Mouse (Mus musculus) limb, embryonic 15.5 days (tissue): Measurements from ENCODE around the gene Homer2. TPM values are rescaled to one million over a fixed set of nuclear protein-coding genes. Genes with fewer than 3 reads are reported as not detected.

Experiments
- ATAC-seq: fragments of 200-750 bp; cut with Nextera tagmentation; 2 replicates; pipeline ENCODE4 v1.8.0; 2017; ENCODE audit warnings: low read depth, moderate TSS enrichment; ENCODE audit not compliant: insufficient number of reproducible peaks, low FRiP score, low TSS enrichment
- H3K27ac ChIP-seq: fragments of 300-500 bp; sonication (generic); 2 replicates; pipeline ENCODE4 v1.5.1; 2015; ENCODE audit warnings: moderate library complexity, mild to moderate bottlenecking, inconsistent platforms
- H3K27me3 ChIP-seq: fragments of 300-500 bp; sonication (generic); 2 replicates; pipeline ENCODE4 v1.6.1; 2015; ENCODE audit warnings: inconsistent platforms
- H3K36me3 ChIP-seq: fragments of 300-500 bp; sonication (generic); 2 replicates; pipeline ENCODE4 v1.6.1; 2015; ENCODE audit warnings: inconsistent platforms
- H3K4me1 ChIP-seq: fragments of 300-500 bp; sonication (generic); 2 replicates; pipeline ENCODE4 v1.6.1; 2015; ENCODE audit warnings: inconsistent platforms
- H3K4me2 ChIP-seq: fragments of 300-500 bp; sonication (generic); 2 replicates; pipeline ENCODE4 v1.6.1; 2015; ENCODE audit warnings: mild to moderate bottlenecking, inconsistent platforms
- H3K4me3 ChIP-seq: fragments of 300-500 bp; sonication (generic); 2 replicates; pipeline ENCODE4 v1.5.1; 2015; ENCODE audit warnings: mild to moderate bottlenecking, inconsistent platforms
- H3K9ac ChIP-seq: fragments of 300-500 bp; sonication (generic); 2 replicates; pipeline ENCODE4 v1.6.1; 2015; ENCODE audit warnings: inconsistent platforms
- H3K9me3 ChIP-seq: fragments of 300-500 bp; sonication (generic); 2 replicates; pipeline ENCODE4 v1.6.1; 2016; ENCODE audit warnings: inconsistent platforms
- WGBS: fragments of 180-500 bp; shearing (Covaris S2); methylation state at CpG from one replicate; pipeline ENCODE4 v1.1.7; 2015; 5-methylcytosine and 5-hydroxymethylcytosine counted together
- polyA plus RNA-seq: library from polyadenylated mRNA; unstranded; fragments of >200 nt; fragmentation: Nextera tagmentation; extraction: Ambion mirVana; gene quantifications from 2 replicates; pipeline ENCODE4 v1.2.1, GENCODE M21; 2015

Gene Homer2
- polyA plus RNA-seq, 1 experiment from 2014 or later: 20.7 TPM

GRCm38 (mm10) chr7:81566892-81567291 lies 140.4 kb downstream of the Homer2 start, which contains the start of gene Fsd2:
Gene Fsd2, minus strand, starts transcription at chr7:81566944.
- no peak within 1 kb of the TSS for H3K4me3 ChIP-seq
- H3K27me3 ChIP-seq: no peaks in the 10 kb centered on the region
- H3K4me2 ChIP-seq: no peak within 1 kb of the TSS
- 67% methylated on average over 9 of the region's 9 CpGs for WGBS
- no peaks in the 10 kb centered on the region for H3K9me3 ChIP-seq
- H3K4me1 ChIP-seq: 0 out of 2 replicates have a peak, but pooled peaks cover 4% of the 10 kb centered on the region
- no peak for ATAC-seq
- H3K9ac ChIP-seq: no peak within 1 kb of the TSS
- H3K27ac ChIP-seq: no peak within 1 kb of the TSS
- H3K36me3 ChIP-seq: no peaks in the 10 kb centered on the region

- H3K27me3 ChIP-seq: no peaks in the 10 kb centered on the region
- no peak for ATAC-seq
- WGBS: 85% methylated on average over 4 of the region's 4 CpGs
Observed at GRCm38 (mm10) chr7:81566332-81566731, 141.0 kb downstream of the Homer2 start.

GRCm38 (mm10) chr7:81565381-81566055 lies 141.8 kb downstream of the Homer2 start:
- Histone ChIP-seq H3K9me3 (no peaks in the 10 kb centered on the region), H3K4me1 (no peaks in the 10 kb centered on the region), H3K4me2 (no peak overlapping the region), H3K27ac (no peak overlapping the region), H3K4me3 (no peak overlapping the region), H3K36me3 (no peaks in the 10 kb centered on the region), H3K27me3 (no peaks in the 10 kb centered on the region), H3K9ac (no peak overlapping the region)
- ATAC-seq: no peak
- 32% methylated on average over 7 of the region's 7 CpGs for WGBS

More at GRCm38 (mm10) chr7:81566332-81566731, 141.0 kb downstream of the Homer2 start:
- H3K4me3 ChIP-seq: no peak overlapping the region
- no peaks in the 10 kb centered on the region for H3K9me3 ChIP-seq
- no peaks in the 10 kb centered on the region for H3K36me3 ChIP-seq
- no peak overlapping the region for H3K9ac ChIP-seq
- H3K4me1 ChIP-seq: no peaks in the 10 kb centered on the region
- no peak overlapping the region for H3K4me2 ChIP-seq
- H3K27ac ChIP-seq: no peak overlapping the region

- Histone ChIP-seq H3K4me3 (no peak overlapping the region), H3K4me1 (no peaks in the 10 kb centered on the region), H3K27ac (no peak overlapping the region), H3K9me3 (no peaks in the 10 kb centered on the region), H3K9ac (no peak overlapping the region), H3K4me2 (no peak overlapping the region), H3K36me3 (no peaks in the 10 kb centered on the region), H3K27me3 (no peaks in the 10 kb centered on the region)
- ATAC-seq: no peak
- WGBS: 66% methylated on average over 7 of the region's 7 CpGs
Observed at GRCm38 (mm10) chr7:81564766-81565165, 142.6 kb downstream of the Homer2 start.

- ATAC-seq: no peak
- Histone ChIP-seq H3K27me3 (no peaks in the 10 kb centered on the region), H3K36me3 (no peaks in the 10 kb centered on the region), H3K4me1 (no peaks in the 10 kb centered on the region), H3K4me3 (no peak overlapping the region), H3K9ac (no peak overlapping the region), H3K27ac (no peak overlapping the region), H3K9me3 (no peaks in the 10 kb centered on the region), H3K4me2 (no peak overlapping the region)
- 63% methylated on average over 4 of the region's 4 CpGs for WGBS
Observed at GRCm38 (mm10) chr7:81563506-81564015, 143.8 kb downstream of the Homer2 start.

GRCm38 (mm10) chr7:81561211-81561610 lies 146.1 kb downstream of the Homer2 start:
- WGBS: 79% methylated on average over 5 of the region's 5 CpGs

GRCm38 (mm10) chr7:81560101-81561049 lies 147.0 kb downstream of the Homer2 start:
- ATAC-seq: no peak
- Histone ChIP-seq H3K4me2 (no peak overlapping the region), H3K4me1 (no peaks in the 10 kb centered on the region), H3K27me3 (no peaks in the 10 kb centered on the region), H3K9ac (no peak overlapping the region), H3K27ac (no peak overlapping the region), H3K9me3 (no peaks in the 10 kb centered on the region), H3K4me3 (no peak overlapping the region), H3K36me3 (no peaks in the 10 kb centered on the region)
- WGBS: 65% methylated on average over 8 of the region's 8 CpGs

More at GRCm38 (mm10) chr7:81561211-81561610, 146.1 kb downstream of the Homer2 start:
- Histone ChIP-seq H3K36me3 (no peaks in the 10 kb centered on the region), H3K9me3 (no peaks in the 10 kb centered on the region), H3K4me3 (no peak overlapping the region), H3K4me2 (no peak overlapping the region), H3K27ac (no peak overlapping the region), H3K9ac (no peak overlapping the region), H3K4me1 (no peaks in the 10 kb centered on the region), H3K27me3 (no peaks in the 10 kb centered on the region)
- no peak for ATAC-seq

- Histone ChIP-seq H3K4me1 (no peaks in the 10 kb centered on the region), H3K27ac (no peak overlapping the region), H3K4me2 (no peak overlapping the region), H3K4me3 (no peak overlapping the region), H3K9ac (no peak overlapping the region), H3K27me3 (no peaks in the 10 kb centered on the region), H3K36me3 (no peaks in the 10 kb centered on the region), H3K9me3 (no peaks in the 10 kb centered on the region)
- 88% methylated on average over 14 of the region's 14 CpGs for WGBS
- no peak for ATAC-seq
Observed at GRCm38 (mm10) chr7:81559231-81559980, 147.9 kb downstream of the Homer2 start.

- H3K4me1 ChIP-seq: no peaks in the 10 kb centered on the region
- H3K27me3 ChIP-seq: no peaks in the 10 kb centered on the region
- 67% methylated on average over 4 of the region's 4 CpGs for WGBS
- no peak overlapping the region for H3K4me2 ChIP-seq
- no peaks in the 10 kb centered on the region for H3K9me3 ChIP-seq
- H3K27ac ChIP-seq: no peak overlapping the region
- no peak overlapping the region for H3K9ac ChIP-seq
- no peak overlapping the region for H3K4me3 ChIP-seq
- ATAC-seq: no peak
- no peaks in the 10 kb centered on the region for H3K36me3 ChIP-seq
Observed at GRCm38 (mm10) chr7:81557985-81558360, 149.4 kb downstream of the Homer2 start.

- Histone ChIP-seq H3K9ac (no peak overlapping the region), H3K4me3 (no peak overlapping the region), H3K9me3 (no peaks in the 10 kb centered on the region), H3K36me3 (no peaks in the 10 kb centered on the region), H3K4me1 (no peaks in the 10 kb centered on the region), H3K27me3 (no peaks in the 10 kb centered on the region), H3K4me2 (no peak overlapping the region), H3K27ac (no peak overlapping the region)
- 73% methylated on average over 7 of the region's 7 CpGs for WGBS
- no peak for ATAC-seq
Observed at GRCm38 (mm10) chr7:81557252-81557984, 149.9 kb downstream of the Homer2 start.

- H3K27ac ChIP-seq: no peak overlapping the region
- no peak overlapping the region for H3K4me2 ChIP-seq
- no peak overlapping the region for H3K4me3 ChIP-seq
- no peaks in the 10 kb centered on the region for H3K4me1 ChIP-seq
- H3K36me3 ChIP-seq: no peaks in the 10 kb centered on the region
- no peak for ATAC-seq
- no peaks in the 10 kb centered on the region for H3K27me3 ChIP-seq
- 91% methylated on average over 4 of the region's 4 CpGs for WGBS
- no peaks in the 10 kb centered on the region for H3K9me3 ChIP-seq
- no peak overlapping the region for H3K9ac ChIP-seq
Observed at GRCm38 (mm10) chr7:81556839-81557238, 150.5 kb downstream of the Homer2 start.
